In genomic region chr15:98552758-98553157, GRCm38 (mm10) we compare ENCODE assay signal across 23 mouse cellular contexts. TPM values are rescaled to one million over a fixed set of nuclear protein-coding genes. Genes with fewer than 3 reads are reported as not detected.
"Had no signal": no experiment of that assay in that cellular context is flagged by ENCODE, and none has a peak within 500 bp of the region (broad histone marks: within the 10 kb centered on the region; RNA-seq: fewer than 3 reads in every experiment).

No protein-coding gene starts in this region.

- H3K4me1 ChIP-seq: midbrain, embryonic 12.5 days; neural tube, embryonic 13.5 days; neural tube, embryonic 15.5 days; stomach, embryonic 15.5 days had no signal

- H3K27me3 ChIP-seq: midbrain, embryonic 12.5 days; neural tube, embryonic 13.5 days; neural tube, embryonic 15.5 days; stomach, embryonic 15.5 days had no signal

- H3K4me2 ChIP-seq: lung, embryonic 14.5 days; midbrain, embryonic 12.5 days; neural tube, embryonic 13.5 days; neural tube, embryonic 15.5 days; stomach, embryonic 15.5 days had no signal

- ATAC-seq: midbrain, embryonic 16.5 days had no signal

- H3K9ac ChIP-seq: lung, embryonic 14.5 days; midbrain, embryonic 12.5 days; neural tube, embryonic 13.5 days; neural tube, embryonic 15.5 days; stomach, embryonic 15.5 days had no signal

- H3K4me3 ChIP-seq: midbrain, embryonic 10.5 days; midbrain, embryonic 12.5 days; myocyte; neural tube, embryonic 13.5 days; neural tube, embryonic 15.5 days; stomach, embryonic 15.5 days had no signal

- H3K9me3 ChIP-seq: midbrain, embryonic 10.5 days; midbrain, embryonic 12.5 days; neural tube, embryonic 13.5 days; neural tube, embryonic 15.5 days; stomach, embryonic 15.5 days had no signal

- H3K27ac ChIP-seq: midbrain, embryonic 10.5 days; midbrain, embryonic 12.5 days; neural tube, embryonic 13.5 days; neural tube, embryonic 15.5 days; stomach, embryonic 15.5 days; stomach, postnatal 0 days had no signal

- DNase-seq: lung, adult 18-20 months; lung, embryonic 14.5 days; lung, postnatal 10 days; lung, postnatal 4 days; midbrain, embryonic 14.5 days; right cerebral cortex, postnatal 14 days; thymus, adult 18-20 months; thymus, postnatal 14 days; thymus, postnatal 36 days had no signal

RNA-seq across cellular contexts. Expression of gene 4930415O20Rik, which starts 18.0 kb away (rescaled TPM):
- total RNA-seq: megakaryocyte-erythroid progenitor cell, adult 5-6 weeks had no signal
- polyA plus RNA-seq: liver, embryonic 16.5 days; lung, embryonic 14.5 days; lung, embryonic 16.5 days; midbrain, embryonic 10.5 days; midbrain, embryonic 12.5 days; midbrain, embryonic 14.5 days; midbrain, embryonic 16.5 days; neural tube, embryonic 11.5 days; neural tube, embryonic 13.5 days; neural tube, embryonic 15.5 days; spleen, adult 2 months; stomach, embryonic 15.5 days; thymus, postnatal 0 days had no signal
